26 mouse cellular contexts compared by ENCODE assay signal in genomic region chr12:53316715-53317114, GRCm38 (mm10).
"Had no signal": no experiment of that assay in that cellular context is flagged by ENCODE, and none has a peak within 500 bp of the region (broad histone marks: within the 10 kb centered on the region; RNA-seq: fewer than 3 reads in every experiment).

No protein-coding gene starts in this region.

- H3K27ac ChIP-seq: gastrocnemius, adult 2 months; heart, adult 2 months; heart, embryonic 13.5 days; heart, embryonic 15.5 days; hindbrain, embryonic 10.5 days; hindbrain, embryonic 12.5 days; hindbrain, embryonic 14.5 days; intestine, embryonic 15.5 days; layer of hippocampus, adult 2 months; left cerebral cortex, adult 2 months; limb, embryonic 10.5 days; limb, embryonic 12.5 days had no signal

- DNase-seq: forebrain, postnatal 0 days; gastrocnemius, adult 2 months; gastrocnemius, postnatal 10 days; gastrocnemius, postnatal 25 days; heart, adult 2 months; heart, postnatal 14 days; heart, postnatal 4 days; kidney, adult 18-20 months; kidney, adult 8-10 months; kidney, postnatal 10 days; kidney, postnatal 25 days; kidney, postnatal 4 days; liver had no signal

- H3K27me3 ChIP-seq: heart, embryonic 13.5 days; heart, embryonic 15.5 days; hindbrain, embryonic 12.5 days; intestine, embryonic 15.5 days; limb, embryonic 12.5 days had no signal

- ATAC-seq: forebrain, postnatal 0 days; hindbrain, embryonic 16.5 days; inflammation-experienced regulatory T-cells, adult 6 months; intestine, embryonic 15.5 days; intestine, postnatal 0 days had no signal

- H3K36me3 ChIP-seq: heart, embryonic 13.5 days; heart, embryonic 15.5 days; hindbrain, embryonic 12.5 days; intestine, embryonic 15.5 days; limb, embryonic 10.5 days; limb, embryonic 12.5 days had no signal

- H3K9ac ChIP-seq: forebrain, postnatal 0 days; heart, embryonic 13.5 days; heart, embryonic 15.5 days; hindbrain, embryonic 12.5 days; hindbrain, embryonic 14.5 days; intestine, embryonic 15.5 days; limb, embryonic 12.5 days had no signal

- H3K4me3 ChIP-seq: gastrocnemius, adult 2 months; heart, adult 2 months; heart, embryonic 13.5 days; heart, embryonic 15.5 days; hindbrain, embryonic 10.5 days; hindbrain, embryonic 12.5 days; intestine, embryonic 15.5 days; layer of hippocampus, adult 2 months; left cerebral cortex, adult 2 months; limb, embryonic 10.5 days; limb, embryonic 12.5 days had no signal

- H3K4me1 ChIP-seq: heart, embryonic 13.5 days; heart, embryonic 15.5 days; intestine, embryonic 15.5 days; limb, embryonic 12.5 days had no signal

- H3K4me2 ChIP-seq: heart, embryonic 13.5 days; heart, embryonic 15.5 days; hindbrain, embryonic 12.5 days; hindbrain, embryonic 14.5 days; intestine, embryonic 15.5 days; limb, embryonic 12.5 days had no signal

- H3K9me3 ChIP-seq: heart, embryonic 13.5 days; heart, embryonic 15.5 days; hindbrain, embryonic 10.5 days; hindbrain, embryonic 12.5 days; intestine, embryonic 15.5 days; limb, embryonic 10.5 days; limb, embryonic 12.5 days had no signal
